Mouse (Mus musculus): Measurements from ENCODE around the gene Il20.

The Il20 gene

DNA sequence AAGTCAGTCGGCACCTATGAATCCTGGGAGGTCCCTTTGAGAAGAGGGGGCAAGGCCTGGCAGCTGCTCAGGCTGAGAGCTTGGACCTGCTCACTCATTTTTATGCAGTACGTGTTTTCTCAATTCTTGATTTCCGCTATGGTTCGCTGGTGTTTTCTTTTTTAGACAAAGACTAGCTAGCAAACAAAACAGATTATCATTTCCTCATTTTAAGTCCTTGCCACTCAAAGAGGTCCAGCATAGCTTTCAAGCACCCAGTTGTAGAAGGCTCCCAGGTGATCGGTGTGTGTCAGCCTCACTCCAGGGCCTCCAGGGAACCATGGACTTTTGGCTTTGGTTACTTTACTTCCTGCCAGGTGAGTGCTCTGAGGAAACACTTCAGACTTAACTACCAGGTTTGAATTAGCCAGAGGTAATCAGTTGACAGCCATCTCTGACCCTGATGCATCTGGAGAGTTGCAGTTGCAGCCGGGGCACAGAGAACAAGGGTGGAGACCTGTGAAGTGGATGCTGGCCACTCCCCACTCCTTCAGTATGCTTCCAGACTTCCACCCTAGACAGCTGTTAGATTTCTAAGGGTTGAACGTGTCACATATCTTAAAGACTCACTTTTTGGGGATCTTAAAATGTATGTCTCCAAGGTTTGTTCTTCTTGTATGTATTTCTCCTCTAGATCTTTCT lies 45.6 kb downstream of the Il20 start, which contains the start of gene Fcmr:
TSS of gene Fcmr (plus strand) at position 129 of the 681 bp plus-strand sequence.
- DNase-seq (ENCODE audit: low read depth, low spot score), result peak; percentile 7

DNA sequence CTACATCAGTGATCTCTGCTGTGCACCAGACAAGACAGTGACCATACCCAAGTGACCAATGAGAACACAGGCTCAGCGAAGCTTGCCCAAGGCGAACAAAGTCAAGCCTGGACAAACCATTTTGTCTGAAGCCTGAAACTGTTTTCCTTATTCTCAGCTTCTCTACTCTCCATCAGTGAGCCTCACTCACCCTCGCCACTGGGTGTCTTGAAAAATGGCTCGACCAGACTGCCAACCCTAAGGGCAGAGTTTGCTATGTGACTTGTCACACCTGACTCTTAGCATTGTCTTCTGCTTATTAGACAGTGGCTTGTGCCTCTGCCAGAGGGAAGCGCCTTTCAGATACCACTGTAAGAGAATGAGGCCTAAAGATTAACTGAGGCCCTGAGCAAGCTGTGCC lies 46.5 kb downstream of the Il20 start:
- DNase-seq (ENCODE audit: low read depth, low spot score), result no peak

DNA sequence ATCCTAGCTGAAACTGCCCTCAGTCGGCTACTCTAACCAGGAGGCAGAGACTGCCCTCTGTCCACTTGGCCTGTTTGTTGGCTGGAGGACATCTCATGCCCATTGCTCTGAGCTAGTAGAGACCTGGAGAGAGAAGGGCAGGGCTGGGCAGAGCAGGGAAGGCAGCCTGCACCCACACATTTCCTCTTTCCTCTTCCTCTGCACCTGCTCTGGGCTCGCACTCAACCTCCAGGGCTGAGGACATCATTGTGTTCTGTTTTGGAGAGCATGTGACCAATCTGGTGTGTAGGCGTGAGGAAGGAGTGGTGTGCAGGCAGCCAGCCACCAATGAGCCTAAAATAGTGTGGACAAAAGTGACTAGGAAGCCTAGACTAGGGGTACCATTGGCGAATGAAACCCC lies 47.0 kb downstream of the Il20 start:
- peak; percentile 28 for DNase-seq (ENCODE audit: low read depth, low spot score)

DNA sequence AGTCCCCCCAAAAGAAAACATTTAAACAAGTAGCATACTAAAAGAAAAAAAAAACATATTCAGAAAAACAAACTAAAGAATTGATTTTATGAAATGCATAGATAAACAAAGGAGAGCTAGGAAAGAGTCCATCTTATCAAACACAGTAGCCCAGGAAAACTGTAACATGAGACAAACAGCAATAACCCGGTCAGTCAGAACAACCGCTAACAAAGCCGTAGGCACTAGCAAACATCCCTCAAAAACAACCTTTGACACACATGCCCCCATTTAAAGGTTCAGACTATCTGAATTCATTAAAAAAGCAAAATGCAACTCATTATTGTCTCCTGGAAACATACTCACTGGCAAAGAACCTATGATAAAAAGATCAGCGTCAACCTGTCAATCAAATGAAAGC lies 53.8 kb downstream of the Il20 start:
- no peak for DNase-seq (ENCODE audit: low read depth, low spot score)
